6 mouse cellular contexts compared by ENCODE assay signal in genomic region chr4:147212182-147212928, GRCm38 (mm10).
DNase-seq lines count a peak whose midpoint lies in the region; ATAC-seq lines count a peak whose summit lies in the region.
"Not testable (repeated sequence)": the region's sequence is repeated elsewhere in the genome, so short reads cannot be mapped to it uniquely, and the experiment has no call there.

No protein-coding gene starts in this region.

- H3K36me3 ChIP-seq in forebrain, embryonic 11.5 days (ENCODE audit: control insufficient read depth, insufficient read depth, low read length); heart, embryonic 12.5 days; hindbrain, embryonic 12.5 days; limb, embryonic 13.5 days; midbrain, embryonic 14.5 days (ENCODE audit: control insufficient read depth, insufficient read depth, low read length); neural tube, embryonic 12.5 days: not testable (repeated sequence)

- not testable (repeated sequence) for H3K4me3 ChIP-seq in forebrain, embryonic 11.5 days (ENCODE audit: low read depth, low read length); heart, embryonic 12.5 days; hindbrain, embryonic 12.5 days; limb, embryonic 13.5 days; midbrain, embryonic 14.5 days (replicated peaks; ENCODE audit: low read depth, low read length); neural tube, embryonic 12.5 days

- H3K4me2 ChIP-seq in forebrain, embryonic 11.5 days (ENCODE audit: low read depth, low read length, severe bottlenecking); heart, embryonic 12.5 days; hindbrain, embryonic 12.5 days (replicated peaks); limb, embryonic 13.5 days (replicated peaks); midbrain, embryonic 14.5 days (ENCODE audit: low read length); neural tube, embryonic 12.5 days (replicated peaks): not testable (repeated sequence)

- 0 out of 2 replicates have a peak, but pooled peaks have one; percentile 46 for ATAC-seq in forebrain, embryonic 11.5 days (replicated peaks; ENCODE audit: low FRiP score)
- peak; percentile 51 for ATAC-seq in heart, embryonic 12.5 days (ENCODE audit: insufficient number of reproducible peaks, low FRiP score)
- peak; percentile 29; the same call in 1 of the 2 replicates for ATAC-seq in hindbrain, embryonic 12.5 days (ENCODE audit: low FRiP score)
- ATAC-seq in limb, embryonic 13.5 days (ENCODE audit: low FRiP score, low read depth), result peak; percentile 24; the same call in 1 of the 2 replicates
- peak; percentile 48; the same call in 1 of the 2 replicates for ATAC-seq in midbrain, embryonic 14.5 days (ENCODE audit: low FRiP score, low TSS enrichment)
- ATAC-seq in neural tube, embryonic 12.5 days (ENCODE audit: low FRiP score, low read depth), result peak; percentile 17; the same call in 1 of the 2 replicates

- H3K9me3 ChIP-seq in forebrain, embryonic 11.5 days (ENCODE audit: control insufficient read depth, low read length); heart, embryonic 12.5 days (replicated peaks); hindbrain, embryonic 12.5 days (replicated peaks); limb, embryonic 13.5 days; midbrain, embryonic 14.5 days (ENCODE audit: control insufficient read depth, low read length); neural tube, embryonic 12.5 days: not testable (repeated sequence)

- H3K9ac ChIP-seq in forebrain, embryonic 11.5 days (ENCODE audit: low read length); heart, embryonic 12.5 days; hindbrain, embryonic 12.5 days; limb, embryonic 13.5 days; midbrain, embryonic 14.5 days (replicated peaks; ENCODE audit: low read length); neural tube, embryonic 12.5 days: not testable (repeated sequence)

- not testable (repeated sequence) for H3K27ac ChIP-seq in forebrain, embryonic 11.5 days (ENCODE audit: low read depth, low read length); heart, embryonic 12.5 days (ENCODE audit: poor library complexity, severe bottlenecking); hindbrain, embryonic 12.5 days; limb, embryonic 13.5 days; midbrain, embryonic 14.5 days (replicated peaks; ENCODE audit: low read depth, low read length); neural tube, embryonic 12.5 days

- DNase-seq in forebrain, embryonic 11.5 days (ENCODE audit: low spot score); midbrain, embryonic 14.5 days: not testable (repeated sequence)

- H3K4me1 ChIP-seq in forebrain, embryonic 11.5 days (replicated peaks; ENCODE audit: control insufficient read depth, insufficient read depth, low read length); heart, embryonic 12.5 days (replicated peaks); hindbrain, embryonic 12.5 days; limb, embryonic 13.5 days; midbrain, embryonic 14.5 days (ENCODE audit: control insufficient read depth, insufficient read depth, low read length); neural tube, embryonic 12.5 days: not testable (repeated sequence)

- WGBS in forebrain, embryonic 11.5 days, result 77% methylated on average over 3 of the region's 7 CpGs
- WGBS in heart, embryonic 12.5 days, result 93% methylated on average over 3 of the region's 7 CpGs
- 88% methylated on average over 3 of the region's 7 CpGs for WGBS in hindbrain, embryonic 12.5 days
- 83% methylated on average over 3 of the region's 7 CpGs for WGBS in limb, embryonic 13.5 days
- WGBS in midbrain, embryonic 14.5 days, result 89% methylated on average over 3 of the region's 7 CpGs
- 87% methylated on average over 3 of the region's 7 CpGs for WGBS in neural tube, embryonic 12.5 days

- not testable (repeated sequence) for H3K27me3 ChIP-seq in forebrain, embryonic 11.5 days (ENCODE audit: control insufficient read depth, insufficient read depth, low read length); heart, embryonic 12.5 days (replicated peaks); hindbrain, embryonic 12.5 days; limb, embryonic 13.5 days; midbrain, embryonic 14.5 days (ENCODE audit: control insufficient read depth, insufficient read depth, low read length); neural tube, embryonic 12.5 days (replicated peaks)
